Mouse (Mus musculus) lung, postnatal 0 days (tissue): ENCODE measurements around the gene Cryba2.

ENCODE experiments used
- CTCF ChIP-seq: IDR thresholded peaks from 2 replicates; pipeline ENCODE4 v1.5.1; 2016; ENCODE audit warnings: antibody characterized with exemption, mild to moderate bottlenecking
- EP300 ChIP-seq: IDR thresholded peaks from 2 replicates; pipeline ENCODE4 v1.6.1; 2016; ENCODE audit warnings: antibody characterized with exemption, mild to moderate bottlenecking, control low read depth

GRCm38 (mm10) chr1:74877199-74877598 is 15.7 kb downstream of the Cryba2 start:
- TF ChIP-seq CTCF (no peak), EP300 (no peak)
